Mouse (Mus musculus) lung, postnatal 25 days (tissue): ENCODE results near the gene Tas2r143.

ENCODE experiments used
- DNase-seq: peaks from one replicate; pipeline ENCODE4 v3.0.0; 2022; ENCODE audit warnings: low spot score

Tas2r143 gene

GRCm38 (mm10) chr6:42365215-42365614 is 34.8 kb upstream of the Tas2r143 start:
- DNase-seq = no peak

GRCm38 (mm10) chr6:42369870-42370269 is 30.2 kb upstream of the Tas2r143 start:
- DNase-seq = peak; percentile 60

GRCm38 (mm10) chr6:42370630-42371363 is 29.2 kb upstream of the Tas2r143 start:
- no peak for DNase-seq

- no peak for DNase-seq
Measured at GRCm38 (mm10) chr6:42372001-42372400, 28.0 kb upstream of the Tas2r143 start.

- DNase-seq = no peak
Measured at GRCm38 (mm10) chr6:42372421-42372815, 27.6 kb upstream of the Tas2r143 start.

- DNase-seq = peak; percentile 83
Measured at GRCm38 (mm10) chr6:42372816-42373547, 27.1 kb upstream of the Tas2r143 start, which contains the start of gene Epha1. Gene Epha1 (minus strand): TSS chr6:42373268.

- no peak for DNase-seq
Measured at GRCm38 (mm10) chr6:42373669-42374430, 26.2 kb upstream of the Tas2r143 start.

GRCm38 (mm10) chr6:42374701-42375100 is 25.3 kb upstream of the Tas2r143 start:
- no peak for DNase-seq

GRCm38 (mm10) chr6:42375131-42375530 is 24.9 kb upstream of the Tas2r143 start:
- DNase-seq = no peak

- DNase-seq = no peak
Measured at GRCm38 (mm10) chr6:42376016-42376415, 24.0 kb upstream of the Tas2r143 start.

- no peak for DNase-seq
Measured at GRCm38 (mm10) chr6:42376504-42377019, 23.5 kb upstream of the Tas2r143 start.

- no peak for DNase-seq
Measured at GRCm38 (mm10) chr6:42377280-42377679, 22.8 kb upstream of the Tas2r143 start.

GRCm38 (mm10) chr6:42379551-42379950 is 20.5 kb upstream of the Tas2r143 start:
- no peak for DNase-seq

GRCm38 (mm10) chr6:42380416-42381144 is 19.5 kb upstream of the Tas2r143 start:
- DNase-seq = no peak

GRCm38 (mm10) chr6:42381221-42381620 is 18.8 kb upstream of the Tas2r143 start:
- no peak for DNase-seq

- peak; percentile 64 for DNase-seq
Measured at GRCm38 (mm10) chr6:42381916-42382381, 18.1 kb upstream of the Tas2r143 start.

GRCm38 (mm10) chr6:42383360-42383759 is 16.7 kb upstream of the Tas2r143 start:
- no peak for DNase-seq

GRCm38 (mm10) chr6:42385635-42386034 is 14.4 kb upstream of the Tas2r143 start:
- no peak for DNase-seq

GRCm38 (mm10) chr6:42391796-42392330 is 8.2 kb upstream of the Tas2r143 start:
- DNase-seq = peak; percentile 43

GRCm38 (mm10) chr6:42395960-42396809 is 3.9 kb upstream of the Tas2r143 start:
- peak; percentile 95 for DNase-seq
